Mouse (Mus musculus): ENCODE data around the gene Mars. TPM values are rescaled to one million over a fixed set of nuclear protein-coding genes. Genes with fewer than 3 reads are reported as not detected.
"Not testable (repeated sequence)": the region's sequence is repeated elsewhere in the genome, so short reads cannot be mapped to it uniquely, and the experiment has no call there.

The Mars gene
- polyA plus RNA-seq, 1 experiment from 2014 or later: 100 TPM

DNA sequence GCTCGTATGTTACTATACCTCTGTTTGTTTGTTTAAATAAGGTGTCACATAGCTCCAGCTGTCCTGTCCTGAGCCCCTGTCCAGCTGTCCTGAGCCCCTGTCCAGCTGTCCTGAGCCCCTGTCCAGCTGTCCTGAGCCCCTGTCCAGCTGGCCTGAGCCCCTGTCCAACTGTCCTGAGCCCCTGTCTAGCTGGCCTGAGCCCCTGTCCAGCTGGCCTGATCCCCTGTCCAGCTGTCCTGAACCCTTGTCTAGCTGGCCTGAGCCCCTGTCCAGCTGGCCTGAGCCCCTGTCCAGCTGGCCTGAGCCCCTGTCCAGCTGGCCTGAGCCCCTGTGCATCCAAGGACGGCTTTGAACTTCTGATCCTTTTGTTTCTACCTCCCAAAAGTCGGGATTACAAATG, 2.4 kb downstream of the Mars start:
- H3K4me3 ChIP-seq (ENCODE audit: low read depth, low read length); H3K4me2 ChIP-seq (ENCODE audit: low read depth, low read length); H3K27me3 ChIP-seq (ENCODE audit: control insufficient read depth, insufficient read depth, low read depth, low read length); H3K9ac ChIP-seq (ENCODE audit: low read depth, low read length); H3K27ac ChIP-seq (ENCODE audit: low read length); ATAC-seq (ENCODE audit: low read depth); H3K9me3 ChIP-seq (replicated peaks; ENCODE audit: control insufficient read depth, low read length): not testable (repeated sequence)
- Histone ChIP-seq H3K4me1 (ENCODE audit: control insufficient read depth, low read depth, low read length) (peaks cover 16% of the 10 kb centered on the region), H3K36me3 (ENCODE audit: control insufficient read depth, insufficient read depth) (peaks cover 48% of the 10 kb centered on the region)
- WGBS (ENCODE audit: insufficient replicate concordance): 74% methylated on average over 3 of the region's 3 CpGs

DNA sequence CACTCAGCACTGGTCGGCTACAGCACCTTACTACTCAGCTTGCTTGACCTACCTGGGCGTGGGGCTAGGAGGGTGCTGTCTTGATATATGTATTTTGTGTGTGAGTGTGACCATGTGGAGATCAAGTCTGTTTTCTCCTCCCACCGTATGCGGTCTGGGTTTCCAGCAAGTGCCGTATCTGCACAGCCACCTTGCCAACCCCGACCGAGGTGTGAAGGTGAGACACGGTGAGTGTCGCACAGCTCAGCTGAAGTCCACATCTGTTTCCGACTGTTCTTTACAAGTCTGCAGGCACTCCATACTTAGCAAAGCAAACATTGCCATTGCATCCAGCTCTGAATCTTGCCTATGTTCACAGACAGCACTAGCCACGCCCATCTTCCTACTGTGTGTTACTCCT, 8.4 kb downstream of the Mars start:
- Histone ChIP-seq H3K9me3 (replicated peaks; ENCODE audit: control insufficient read depth, low read length) (no peaks in the 10 kb centered on the region), H3K9ac (ENCODE audit: low read depth, low read length) (no peak overlapping the region), H3K4me1 (ENCODE audit: control insufficient read depth, low read depth, low read length) (no peaks in the 10 kb centered on the region), H3K4me3 (ENCODE audit: low read depth, low read length) (no peak overlapping the region), H3K36me3 (ENCODE audit: control insufficient read depth, insufficient read depth) (peaks cover 90% of the 10 kb centered on the region), H3K4me2 (ENCODE audit: low read depth, low read length) (no peak overlapping the region), H3K27me3 (ENCODE audit: control insufficient read depth, insufficient read depth, low read depth, low read length) (no peaks in the 10 kb centered on the region), H3K27ac (ENCODE audit: low read length) (no peak overlapping the region)
- no peak for ATAC-seq (ENCODE audit: low read depth)
- WGBS (ENCODE audit: insufficient replicate concordance): 84% methylated on average over 11 of the region's 11 CpGs

DNA sequence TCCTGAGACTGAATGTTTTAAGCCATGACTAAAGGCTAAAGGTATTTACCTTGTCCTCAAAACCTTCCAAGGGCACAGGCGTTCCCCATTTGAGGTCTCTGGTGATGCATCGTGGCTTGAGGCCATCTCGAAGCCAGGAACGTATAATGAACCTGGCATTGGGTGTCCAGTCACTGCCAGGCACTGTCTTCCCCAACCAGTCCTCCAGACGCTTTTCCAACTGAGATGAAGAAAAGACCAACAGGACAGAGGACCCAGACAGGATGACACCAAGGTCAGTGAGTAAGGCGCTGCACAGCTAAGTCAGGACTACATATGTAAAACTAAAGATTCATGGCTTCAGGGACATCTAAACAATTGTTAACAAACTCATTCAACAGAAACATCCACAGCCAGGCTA, 11.2 kb downstream of the Mars start:
- Histone ChIP-seq H3K9me3 (replicated peaks; ENCODE audit: control insufficient read depth, low read length) (no peaks in the 10 kb centered on the region), H3K4me1 (ENCODE audit: control insufficient read depth, low read depth, low read length) (no peaks in the 10 kb centered on the region), H3K36me3 (ENCODE audit: control insufficient read depth, insufficient read depth) (peaks cover 90% of the 10 kb centered on the region), H3K27ac (ENCODE audit: low read length) (no peak overlapping the region), H3K4me2 (ENCODE audit: low read depth, low read length) (no peak overlapping the region), H3K9ac (ENCODE audit: low read depth, low read length) (no peak overlapping the region), H3K4me3 (ENCODE audit: low read depth, low read length) (no peak overlapping the region), H3K27me3 (ENCODE audit: control insufficient read depth, insufficient read depth, low read depth, low read length) (no peaks in the 10 kb centered on the region)
- WGBS (ENCODE audit: insufficient replicate concordance): 87% methylated on average over 6 of the region's 6 CpGs
- ATAC-seq (ENCODE audit: low read depth): no peak

DNA sequence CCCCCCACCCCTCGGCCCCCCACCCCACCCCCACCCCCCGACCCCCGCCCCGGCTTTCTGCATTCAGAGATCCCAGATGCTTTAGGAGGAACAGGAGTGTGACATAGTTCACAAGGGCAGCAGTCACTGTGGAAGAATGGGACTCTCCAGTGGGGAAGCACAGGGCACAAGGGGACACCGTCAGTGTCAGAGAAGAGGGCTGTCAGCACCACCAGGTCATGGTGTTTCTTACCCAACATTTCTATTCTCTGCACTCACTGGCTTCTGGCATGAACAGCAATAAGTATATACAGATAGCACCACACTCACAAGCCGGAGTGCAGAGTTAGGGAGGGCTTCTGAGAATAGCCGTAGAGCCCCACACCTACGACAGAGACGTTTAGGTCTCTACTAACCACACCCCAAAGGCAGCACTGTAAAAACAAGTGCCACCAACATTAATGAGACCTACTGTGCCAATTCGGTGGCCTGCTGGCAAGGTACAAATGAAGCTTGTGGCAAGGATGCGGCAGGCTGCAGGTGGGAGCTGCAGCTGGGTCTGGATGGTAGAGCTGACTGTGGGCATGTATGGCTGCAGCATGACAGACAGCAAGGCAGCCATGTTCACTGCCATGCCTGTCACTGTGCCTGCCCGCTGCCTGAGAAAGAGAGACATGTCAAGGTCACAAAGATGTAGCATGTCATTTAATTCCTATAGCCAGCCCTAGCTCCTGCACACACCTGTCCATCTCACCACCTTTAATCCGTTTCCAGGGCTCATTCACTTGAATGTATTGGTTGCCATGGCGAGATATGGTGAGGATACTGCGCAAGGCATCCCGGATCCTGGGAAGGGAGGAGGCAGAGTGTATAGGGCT, 14.3 kb downstream of the Mars start:
- Histone ChIP-seq H3K36me3 (ENCODE audit: control insufficient read depth, insufficient read depth) (peaks cover 77% of the 10 kb centered on the region), H3K4me3 (ENCODE audit: low read depth, low read length) (no peak overlapping the region), H3K9me3 (replicated peaks; ENCODE audit: control insufficient read depth, low read length) (no peaks in the 10 kb centered on the region), H3K27me3 (ENCODE audit: control insufficient read depth, insufficient read depth, low read depth, low read length) (no peaks in the 10 kb centered on the region), H3K4me1 (ENCODE audit: control insufficient read depth, low read depth, low read length) (peaks cover 17% of the 10 kb centered on the region), H3K4me2 (ENCODE audit: low read depth, low read length) (no peak overlapping the region), H3K9ac (ENCODE audit: low read depth, low read length) (no peak overlapping the region), H3K27ac (ENCODE audit: low read length) (no peak overlapping the region)
- no peak for ATAC-seq (ENCODE audit: low read depth)
- WGBS (ENCODE audit: insufficient replicate concordance): 88% methylated on average over 16 of the region's 16 CpGs

DNA sequence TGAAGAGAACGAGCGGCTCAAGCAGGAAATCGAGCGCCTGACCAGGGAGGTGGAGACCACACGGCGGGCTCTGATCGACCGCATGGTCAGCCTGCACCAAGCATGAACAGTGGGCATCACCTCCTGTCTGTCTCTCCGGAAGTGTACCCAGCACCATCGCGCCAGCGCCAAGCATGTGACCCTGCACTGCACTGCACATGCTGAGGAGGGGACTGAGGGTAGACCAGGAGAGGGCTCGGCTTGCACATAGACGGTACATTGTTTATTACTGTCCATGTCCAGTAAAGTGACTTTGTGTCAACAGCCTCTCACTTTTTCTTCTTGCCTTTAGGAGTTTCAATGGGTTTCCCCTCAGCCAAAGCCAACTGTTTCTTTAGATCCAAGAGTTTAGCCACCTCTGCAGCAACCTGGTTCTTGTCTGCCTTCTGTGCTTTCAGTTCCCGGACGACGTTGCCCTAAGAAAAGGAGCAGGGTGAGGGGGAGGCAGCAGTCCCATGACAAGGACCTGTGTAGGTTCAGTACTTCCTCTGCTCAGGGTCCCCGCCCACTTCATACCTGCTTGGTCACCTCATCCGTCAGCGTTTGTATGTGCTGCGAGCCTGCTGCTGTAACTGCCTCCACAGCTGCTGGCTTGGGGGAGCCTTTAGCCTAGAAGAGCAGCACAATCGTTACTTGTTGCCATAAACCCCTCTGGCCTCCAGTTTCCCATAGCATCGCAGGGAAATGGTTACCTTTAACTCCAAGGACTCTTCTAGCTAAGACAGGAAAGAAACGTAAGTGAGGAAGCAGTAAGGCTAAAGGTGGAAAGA, 15.4 kb downstream of the Mars start:
- ATAC-seq (ENCODE audit: low read depth): no peak
- Histone ChIP-seq H3K36me3 (ENCODE audit: control insufficient read depth, insufficient read depth) (peaks cover 67% of the 10 kb centered on the region), H3K4me2 (ENCODE audit: low read depth, low read length) (no peak overlapping the region), H3K9me3 (replicated peaks; ENCODE audit: control insufficient read depth, low read length) (no peaks in the 10 kb centered on the region), H3K4me1 (ENCODE audit: control insufficient read depth, low read depth, low read length) (peaks cover 24% of the 10 kb centered on the region), H3K9ac (ENCODE audit: low read depth, low read length) (no peak overlapping the region), H3K27ac (ENCODE audit: low read length) (no peak overlapping the region), H3K27me3 (ENCODE audit: control insufficient read depth, insufficient read depth, low read depth, low read length) (no peaks in the 10 kb centered on the region), H3K4me3 (ENCODE audit: low read depth, low read length) (no peak overlapping the region)
- WGBS (ENCODE audit: insufficient replicate concordance): 88% methylated on average over 24 of the region's 24 CpGs

DNA sequence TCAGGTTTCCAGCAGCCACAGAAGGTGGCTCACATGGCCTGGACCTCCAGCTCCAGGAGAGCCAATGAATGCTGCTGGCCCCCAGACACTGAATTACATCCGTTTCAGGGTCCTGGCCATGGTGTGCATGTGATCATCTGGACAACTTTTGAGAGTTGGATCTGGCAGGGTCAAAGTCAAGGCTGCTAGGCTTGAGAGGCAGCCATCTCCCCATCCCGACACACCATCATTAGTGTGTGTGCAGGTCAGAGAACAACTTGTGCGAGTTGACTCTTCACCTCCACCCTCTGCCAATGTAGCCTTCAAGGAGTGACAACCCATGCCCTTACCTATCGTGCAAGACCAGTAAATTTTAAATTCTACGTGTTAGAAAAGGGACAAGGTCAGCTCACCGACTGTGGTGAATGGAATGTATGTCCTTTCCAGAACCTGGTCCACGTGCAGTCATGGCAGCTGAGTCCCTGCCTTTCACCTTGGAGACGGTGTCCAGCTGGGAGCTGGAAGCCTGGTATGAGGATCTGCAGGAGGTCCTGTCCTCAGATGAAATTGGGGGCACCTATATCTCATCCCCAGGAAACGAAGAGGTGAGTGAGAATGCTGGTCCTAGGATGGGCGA, 16.6 kb downstream of the Mars start:
- peaks cover 24% of the 10 kb centered on the region for H3K4me1 ChIP-seq (ENCODE audit: control insufficient read depth, low read depth, low read length)
- no peaks in the 10 kb centered on the region for H3K9me3 ChIP-seq (replicated peaks; ENCODE audit: control insufficient read depth, low read length)
- no peak overlapping the region; the same call in 1 of the 2 replicates for H3K27ac ChIP-seq (ENCODE audit: low read length)
- H3K36me3 ChIP-seq (ENCODE audit: control insufficient read depth, insufficient read depth): peaks cover 56% of the 10 kb centered on the region
- no peak overlapping the region for H3K4me3 ChIP-seq (ENCODE audit: low read depth, low read length)
- no peak for ATAC-seq (ENCODE audit: low read depth)
- H3K4me2 ChIP-seq (ENCODE audit: low read depth, low read length): no peak overlapping the region
- H3K9ac ChIP-seq (ENCODE audit: low read depth, low read length): no peak overlapping the region
- 82% methylated on average over 10 of the region's 10 CpGs for WGBS (ENCODE audit: insufficient replicate concordance)
- no peaks in the 10 kb centered on the region for H3K27me3 ChIP-seq (ENCODE audit: control insufficient read depth, insufficient read depth, low read depth, low read length)

DNA sequence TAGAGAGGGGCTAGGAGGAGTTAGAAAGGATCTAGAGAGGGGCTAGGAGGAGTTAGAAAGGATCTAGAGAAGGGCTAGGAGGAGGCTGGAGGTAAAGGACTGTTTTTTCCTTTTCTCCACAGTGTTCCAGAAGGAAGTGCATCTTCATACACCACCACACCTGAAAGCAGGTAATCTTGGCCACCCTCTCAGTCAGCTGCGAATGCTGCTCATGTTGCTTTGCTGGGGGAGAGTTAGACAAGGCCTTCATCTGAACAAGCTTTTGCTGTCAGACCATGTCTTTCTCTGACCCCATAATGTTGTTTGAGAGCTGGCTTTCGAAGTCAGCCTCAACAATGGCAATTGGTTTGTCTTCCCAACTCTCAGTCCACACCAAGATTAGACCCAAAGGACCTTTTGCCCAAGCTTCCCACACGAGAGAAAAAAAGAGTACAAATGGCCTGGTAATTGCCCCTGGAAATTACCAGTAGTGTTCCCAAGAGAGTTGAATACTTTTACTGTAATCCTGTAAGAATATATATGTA, 17.9 kb downstream of the Mars start:
- peaks cover 46% of the 10 kb centered on the region for H3K36me3 ChIP-seq (ENCODE audit: control insufficient read depth, insufficient read depth)
- ATAC-seq (ENCODE audit: low read depth): no peak
- H3K9ac ChIP-seq (ENCODE audit: low read depth, low read length): no peak overlapping the region
- no peaks in the 10 kb centered on the region for H3K9me3 ChIP-seq (replicated peaks; ENCODE audit: control insufficient read depth, low read length)
- no peak overlapping the region; the same call in 1 of the 2 replicates for H3K27ac ChIP-seq (ENCODE audit: low read length)
- H3K4me3 ChIP-seq (ENCODE audit: low read depth, low read length): no peak overlapping the region
- peak overlapping the region; percentile 96 for H3K4me2 ChIP-seq (ENCODE audit: low read depth, low read length)
- WGBS (ENCODE audit: insufficient replicate concordance): 83% methylated on average over 3 of the region's 3 CpGs
- H3K4me1 ChIP-seq (ENCODE audit: control insufficient read depth, low read depth, low read length): peaks cover 31% of the 10 kb centered on the region
- no peaks in the 10 kb centered on the region for H3K27me3 ChIP-seq (ENCODE audit: control insufficient read depth, insufficient read depth, low read depth, low read length)

DNA sequence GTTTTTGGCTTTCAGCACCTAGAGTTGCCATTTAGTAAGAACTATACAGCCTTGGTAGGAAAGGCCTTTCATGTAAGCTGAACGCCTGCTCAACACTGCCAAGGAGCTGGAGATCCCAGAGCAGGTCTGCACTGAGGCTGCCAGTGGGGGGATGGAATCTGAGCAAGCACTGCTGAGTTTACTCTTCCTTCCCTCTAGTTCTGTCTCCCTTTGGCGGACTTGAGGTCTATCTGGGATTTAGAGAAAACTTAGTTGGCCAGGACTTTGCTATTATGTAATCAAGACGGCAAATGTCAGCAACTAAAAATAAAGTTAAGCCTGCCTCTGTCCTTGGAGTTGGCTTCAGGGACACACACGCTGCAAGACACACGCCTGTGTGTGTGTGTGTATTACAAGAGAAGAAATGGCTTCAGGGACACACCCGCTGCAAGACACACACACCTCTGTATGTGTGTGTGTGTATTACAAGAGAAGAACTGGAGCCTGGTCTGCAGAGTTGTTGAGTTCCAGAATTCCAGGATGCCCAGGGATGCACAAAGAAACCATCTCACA, 18.5 kb downstream of the Mars start:
- no peaks in the 10 kb centered on the region for H3K9me3 ChIP-seq (replicated peaks; ENCODE audit: control insufficient read depth, low read length)
- peak overlapping the region; percentile 96 for H3K4me2 ChIP-seq (ENCODE audit: low read depth, low read length)
- ATAC-seq (ENCODE audit: low read depth): no peak
- peaks cover 44% of the 10 kb centered on the region for H3K36me3 ChIP-seq (ENCODE audit: control insufficient read depth, insufficient read depth)
- peak overlapping the region; percentile 98 for H3K27ac ChIP-seq (ENCODE audit: low read length)
- no peaks in the 10 kb centered on the region for H3K27me3 ChIP-seq (ENCODE audit: control insufficient read depth, insufficient read depth, low read depth, low read length)
- H3K4me3 ChIP-seq (ENCODE audit: low read depth, low read length): peak overlapping the region; percentile 75
- 59% methylated on average over 6 of the region's 6 CpGs for WGBS (ENCODE audit: insufficient replicate concordance)
- peaks cover 31% of the 10 kb centered on the region for H3K4me1 ChIP-seq (ENCODE audit: control insufficient read depth, low read depth, low read length)
- H3K9ac ChIP-seq (ENCODE audit: low read depth, low read length): peak overlapping the region; percentile 77
